Mouse (Mus musculus) stomach, postnatal 0 days (tissue): ENCODE data around the gene Slc30a4. TPM values are rescaled to one million over a fixed set of nuclear protein-coding genes. Genes with fewer than 3 reads are reported as not detected.

ENCODE experiments used
- ATAC-seq: fragments of 200-750 bp; cut with Nextera tagmentation; 2 replicates; pipeline ENCODE4 v1.8.0; 2017; ENCODE audit not compliant: low FRiP score, low TSS enrichment
- DNase-seq: peaks from one replicate; pipeline ENCODE4 v3.0.0-alpha.2; 2016; ENCODE audit warnings: low spot score
- H3K27ac ChIP-seq: fragments of 300-500 bp; sonication (generic); replicated peaks from 2 replicates; pipeline ENCODE4 v1.5.1; 2014; ENCODE audit warnings: mild to moderate bottlenecking, control low read depth
- H3K27me3 ChIP-seq: fragments of 300-500 bp; sonication (generic); 2 replicates; pipeline ENCODE4 v1.6.1; 2014; ENCODE audit warnings: low read length; ENCODE audit not compliant: control insufficient read depth, insufficient read depth
- H3K36me3 ChIP-seq: fragments of 300-500 bp; sonication (generic); 2 replicates; pipeline ENCODE4 v1.6.1; 2014; ENCODE audit warnings: low read length, mixed read lengths; ENCODE audit not compliant: control insufficient read depth, insufficient read depth
- H3K4me1 ChIP-seq: fragments of 300-500 bp; sonication (generic); replicated peaks from 2 replicates; pipeline ENCODE4 v1.6.1; 2014; ENCODE audit warnings: antibody characterized with exemption; ENCODE audit not compliant: control insufficient read depth, insufficient read depth
- H3K4me2 ChIP-seq: fragments of 300-500 bp; sonication (generic); replicated peaks from 2 replicates; pipeline ENCODE4 v1.6.1; 2014; ENCODE audit warnings: low read depth, mild to moderate bottlenecking, control low read depth, moderate library complexity
- H3K4me3 ChIP-seq: fragments of 300-500 bp; sonication (generic); 2 replicates; pipeline ENCODE4 v1.5.1; 2014; ENCODE audit warnings: low read depth, low read length, control low read depth
- H3K9ac ChIP-seq: fragments of 300-500 bp; sonication (generic); 2 replicates; pipeline ENCODE4 v1.6.1; 2014; ENCODE audit warnings: mild to moderate bottlenecking, low read length, control low read depth, mixed read lengths
- H3K9me3 ChIP-seq: fragments of 300-500 bp; sonication (generic); 2 replicates; pipeline ENCODE4 v1.6.1; 2016; ENCODE audit warnings: low read length; ENCODE audit not compliant: control insufficient read depth
- CTCF ChIP-seq: IDR thresholded peaks from 2 replicates; pipeline ENCODE4 v1.5.1; 2016; ENCODE audit warnings: antibody characterized with exemption, low read depth, mild to moderate bottlenecking, moderate library complexity
- EP300 ChIP-seq: optimal IDR thresholded peaks from 2 replicates; pipeline ENCODE3; 2016; ENCODE audit warnings: antibody characterized with exemption
- WGBS: fragments of 180-500 bp; shearing (Covaris S2); extraction: QIAGEN DNeasy Blood & Tissue Kit; methylation state at CpG from one replicate; pipeline ENCODE4 v1.1.7; 2014; 5-methylcytosine and 5-hydroxymethylcytosine counted together
- polyA plus RNA-seq: library from polyadenylated mRNA; unstranded; fragments of >200 nt; fragmentation: Nextera tagmentation; extraction: Ambion mirVana; gene quantifications from 2 replicates; pipeline ENCODE4 v1.2.1, GENCODE M21; 2015

Slc30a4 gene
- 9.5 TPM in 2 replicates for polyA plus RNA-seq

DNA sequence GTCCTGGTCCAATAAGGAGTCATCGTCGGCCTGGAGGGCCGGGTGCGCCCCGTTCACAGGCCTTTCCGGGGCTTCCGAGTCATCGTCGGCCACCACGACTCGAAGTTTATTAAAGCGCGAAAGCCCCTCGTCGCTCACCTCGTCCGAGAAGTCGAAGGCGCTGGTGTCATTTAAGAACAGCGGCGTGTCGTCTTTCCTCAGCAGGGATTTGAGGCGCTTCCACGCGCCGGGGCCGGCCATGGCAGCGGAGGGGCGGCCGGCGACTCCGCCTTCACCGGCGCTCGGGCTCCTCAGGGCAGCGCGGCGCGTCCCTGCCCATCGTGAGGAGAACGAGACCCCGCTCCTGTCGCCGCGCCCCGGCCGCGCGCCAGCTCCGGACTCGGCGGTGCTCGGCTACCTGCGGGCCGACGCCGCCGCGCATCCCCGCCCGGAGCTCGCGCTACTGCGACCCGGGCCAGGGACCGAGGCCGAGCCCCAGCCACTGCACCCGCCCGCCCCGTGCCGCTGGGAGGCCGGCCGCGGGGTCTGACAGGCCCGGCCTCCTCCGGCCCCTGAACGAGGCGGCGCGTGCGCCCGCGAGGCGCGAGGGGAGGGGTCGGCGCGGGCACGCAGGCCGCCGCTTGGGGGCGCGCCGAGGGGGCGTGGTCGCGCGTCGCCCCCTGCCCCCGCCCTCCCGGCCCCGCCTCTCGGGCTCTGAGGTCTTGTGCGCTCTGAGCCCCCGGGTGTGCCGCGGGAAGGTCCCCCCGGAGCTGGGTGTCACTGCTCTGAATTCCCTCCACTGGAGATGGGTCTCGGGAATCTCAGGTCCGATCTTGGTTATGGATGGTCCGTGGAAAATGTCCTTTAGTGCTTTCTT is at the start of gene Slc30a4:
Gene Slc30a4 (minus strand): TSS at position 483 of the 856 bp plus-strand sequence.
- Histone ChIP-seq H3K9me3 (no peaks in the 10 kb centered on the region), H3K4me3 (peak within 1 kb of the TSS; percentile 72), H3K9ac (peak within 1 kb of the TSS; percentile 85), H3K27ac (peak within 1 kb of the TSS; percentile 86), H3K36me3 (no peaks in the 10 kb centered on the region), H3K4me1 (0 out of 2 replicates have a peak, but pooled peaks cover 2% of the 10 kb centered on the region), H3K27me3 (no peaks in the 10 kb centered on the region), H3K4me2 (peak within 1 kb of the TSS; percentile 64)
- TF ChIP-seq CTCF (peak; percentile 13; the same call in 1 of the 2 replicates), EP300 (no peak)
- ATAC-seq = peak; percentile 95
- under 1% methylated on average over 110 of the region's 111 CpGs for WGBS
- peak; percentile 81 for DNase-seq

DNA sequence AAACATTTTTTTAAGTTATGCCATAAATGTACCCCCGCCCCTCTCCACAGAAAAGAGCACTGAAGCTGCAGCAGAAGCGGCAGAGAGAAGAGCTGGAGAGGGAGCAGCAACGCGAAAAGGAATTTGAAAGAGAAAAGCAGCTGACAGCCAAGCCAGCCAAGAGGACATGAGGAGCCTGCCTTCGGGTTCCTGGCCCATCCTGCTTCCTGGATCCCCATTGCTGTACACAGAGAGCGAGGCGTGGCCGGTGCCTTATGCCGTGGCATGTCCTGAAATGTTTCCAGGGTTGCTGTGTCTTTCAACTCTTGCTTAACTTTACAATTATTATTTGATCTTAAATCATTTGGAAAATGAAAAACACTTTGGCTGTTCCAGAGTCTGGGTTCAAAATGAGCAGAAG is 44.0 kb upstream of the Slc30a4 start:
- TF ChIP-seq EP300 (no peak), CTCF (no peak)
- peaks cover 3% of the 10 kb centered on the region for H3K36me3 ChIP-seq
- H3K9me3 ChIP-seq = no peaks in the 10 kb centered on the region
- H3K4me1 ChIP-seq = no peaks in the 10 kb centered on the region
- DNase-seq (no peak), ATAC-seq (no peak)
- H3K27ac ChIP-seq = no peak overlapping the region
- WGBS = 70% methylated on average over 9 of the region's 9 CpGs
- no peaks in the 10 kb centered on the region for H3K27me3 ChIP-seq
- H3K9ac ChIP-seq = no peak overlapping the region
- no peak overlapping the region for H3K4me3 ChIP-seq
- no peak overlapping the region for H3K4me2 ChIP-seq

DNA sequence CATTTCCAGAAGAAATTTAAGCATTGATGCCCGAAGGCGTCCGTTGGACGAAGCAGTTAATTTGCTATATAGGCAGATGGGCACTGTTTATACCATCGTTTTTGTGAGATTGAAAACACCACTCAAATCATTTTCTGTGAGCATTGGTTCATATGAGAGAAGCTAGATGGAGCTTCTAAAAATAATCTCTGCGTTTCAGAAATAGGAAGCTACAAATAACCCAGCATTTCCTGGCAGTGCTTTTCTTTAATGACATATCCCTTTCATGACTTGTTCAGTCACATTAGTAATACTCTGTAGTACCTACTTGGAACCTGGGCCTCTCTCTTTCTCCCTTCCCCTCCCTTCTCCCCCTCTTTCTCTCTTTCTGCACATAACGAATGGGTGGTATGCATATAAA is 36.6 kb upstream of the Slc30a4 start:
- H3K4me3 ChIP-seq = peak overlapping the region; percentile 93
- DNase-seq = no peak
- H3K4me1 ChIP-seq = no peaks in the 10 kb centered on the region
- TF ChIP-seq CTCF (no peak), EP300 (no peak)
- H3K36me3 ChIP-seq = no peaks in the 10 kb centered on the region
- 22% methylated on average over 7 of the region's 7 CpGs for WGBS
- peak overlapping the region; percentile 97 for H3K9ac ChIP-seq
- H3K27me3 ChIP-seq = no peaks in the 10 kb centered on the region
- H3K27ac ChIP-seq = peak overlapping the region; percentile 94; the same call in 1 of the 2 replicates
- no peak for ATAC-seq
- H3K9me3 ChIP-seq = no peaks in the 10 kb centered on the region
- peak overlapping the region; percentile 79 for H3K4me2 ChIP-seq

DNA sequence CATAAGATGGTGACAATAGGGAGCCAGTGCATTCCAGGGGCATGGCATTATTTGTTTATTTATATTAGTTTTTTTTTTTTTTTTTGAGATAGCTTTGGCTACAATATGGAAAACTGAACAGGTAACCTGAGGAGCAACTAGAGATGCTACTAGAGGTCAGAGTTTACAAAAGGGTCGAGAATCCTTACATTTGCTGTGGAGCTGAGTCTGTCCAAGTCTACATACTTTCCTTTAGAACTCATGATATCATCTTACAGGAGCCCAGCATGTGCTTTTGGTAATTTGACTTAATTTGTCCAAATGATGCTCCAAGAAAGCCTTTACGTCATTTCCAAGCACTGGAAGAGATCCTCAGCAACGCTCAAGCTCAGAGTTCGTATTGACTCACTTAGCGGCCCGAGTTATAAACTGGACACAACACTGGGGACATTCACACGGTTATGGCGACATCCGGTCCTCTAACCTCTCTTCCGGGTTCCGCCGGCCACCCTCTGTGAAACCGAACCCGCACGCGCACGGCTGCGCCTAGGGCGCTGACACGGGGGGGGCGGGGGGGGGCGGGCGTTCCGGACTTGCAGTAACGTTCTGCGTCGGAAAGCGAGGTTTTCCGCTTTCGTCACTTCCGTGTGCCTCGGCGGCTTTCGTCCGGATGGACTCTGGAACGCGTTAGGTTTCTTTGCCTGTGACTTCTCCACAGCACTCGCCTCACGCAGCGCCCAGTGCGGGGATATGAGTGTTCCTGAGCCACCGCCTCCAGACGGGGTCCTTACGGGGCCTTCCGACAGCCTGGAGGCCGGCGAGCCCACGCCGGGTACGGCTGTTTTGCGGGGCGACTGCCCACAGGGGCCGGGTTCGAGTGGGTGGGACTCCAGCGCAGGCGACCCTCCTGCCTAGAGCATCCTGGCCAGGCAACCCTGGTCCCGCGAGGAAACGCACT is 35.7 kb upstream of the Slc30a4 start, which contains the start of gene Bloc1s6:
Gene Bloc1s6 (plus strand): TSS at position 610 of the 937 bp plus-strand sequence.
- H3K36me3 ChIP-seq = no peaks in the 10 kb centered on the region
- DNase-seq (peak; percentile 95), ATAC-seq (peak; percentile 97)
- H3K27me3 ChIP-seq = no peaks in the 10 kb centered on the region
- TF ChIP-seq EP300 (no peak), CTCF (0 out of 2 replicates have a peak, but pooled peaks have one; percentile 8)
- peak within 1 kb of the TSS; percentile 79 for H3K4me2 ChIP-seq
- no peaks in the 10 kb centered on the region for H3K9me3 ChIP-seq
- H3K9ac ChIP-seq = peak within 1 kb of the TSS; percentile 97
- H3K27ac ChIP-seq = peak within 1 kb of the TSS; percentile 94
- H3K4me3 ChIP-seq = peak within 1 kb of the TSS; percentile 93
- under 1% methylated on average over 55 of the region's 59 CpGs for WGBS
- no peaks in the 10 kb centered on the region for H3K4me1 ChIP-seq

DNA sequence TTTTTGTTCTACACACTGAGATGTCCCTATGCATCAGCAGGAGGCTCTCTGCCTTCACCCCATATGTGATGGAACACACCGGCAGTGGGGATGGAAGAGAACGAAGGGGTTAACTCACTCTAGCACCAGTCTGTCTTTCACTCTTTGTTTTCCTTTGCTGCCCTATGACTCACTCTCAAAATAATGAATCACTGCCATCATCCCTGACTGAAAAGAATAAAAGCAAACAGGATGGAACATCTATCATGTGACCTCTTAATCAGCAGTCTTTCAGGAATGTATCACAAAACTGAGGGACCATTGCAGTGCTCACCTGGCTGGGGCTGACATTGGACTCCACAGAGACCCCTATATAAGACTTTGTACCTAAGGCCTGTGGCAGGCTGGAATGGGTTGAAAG is 29.0 kb upstream of the Slc30a4 start:
- Histone ChIP-seq H3K36me3 (no peaks in the 10 kb centered on the region), H3K27ac (no peak overlapping the region), H3K9ac (no peak overlapping the region), H3K9me3 (no peaks in the 10 kb centered on the region), H3K4me1 (no peaks in the 10 kb centered on the region), H3K27me3 (no peaks in the 10 kb centered on the region), H3K4me3 (no peak overlapping the region), H3K4me2 (no peak overlapping the region)
- WGBS = 35% methylated on average over 2 of the region's 2 CpGs
- DNase-seq (no peak), ATAC-seq (peak; percentile 61)
- TF ChIP-seq CTCF = no peak
- no peak for TF ChIP-seq EP300
